Mouse (Mus musculus): ENCODE results near the gene Ptprd.

- no peak for TF ChIP-seq POLR2A (IDR thresholded peaks at IDR 0.05; ENCODE audit: borderline replicate concordance, control insufficient read depth, low read depth, low read length)
- TF ChIP-seq CTCF (IDR thresholded peaks at IDR 0.05; ENCODE audit: control insufficient read depth, insufficient read depth, low read length), result no peak
Measured at GRCm38 (mm10) chr4:77513041-77513440, 698.7 kb downstream of the Ptprd start.
